Mouse (Mus musculus) hindbrain, embryonic 10.5 days (tissue): ENCODE measurements at regions not wholly inside any gene's neighbourhood (a gene's known extent, or its start where the extent isn't known, plus 50 kb on each side); places are given as distances from the start of the nearest gene placed in this dataset.

Experiments
- DNase-seq: peaks from one replicate; pipeline ENCODE4 v3.0.0-alpha.2; 2017; ENCODE audit warnings: low spot score
- H3K27ac ChIP-seq: fragments of 300-500 bp; sonication (generic); 2 replicates; pipeline ENCODE4 v1.5.1; 2016; ENCODE audit warnings: mild to moderate bottlenecking, moderate library complexity
- H3K27me3 ChIP-seq: fragments of 300-500 bp; sonication (generic); 2 replicates; pipeline ENCODE4 v1.6.1; 2016; ENCODE audit warnings: mild to moderate bottlenecking; ENCODE audit not compliant: poor library complexity, insufficient read depth, severe bottlenecking
- H3K36me3 ChIP-seq: fragments of 300-500 bp; sonication (generic); 2 replicates; pipeline ENCODE4 v1.6.1; 2016; ENCODE audit warnings: mild to moderate bottlenecking, moderate library complexity
- H3K4me1 ChIP-seq: fragments of 300-500 bp; sonication (generic); replicated peaks from 2 replicates; pipeline ENCODE4 v1.6.1; 2016; ENCODE audit warnings: mild to moderate bottlenecking
- H3K4me3 ChIP-seq: fragments of 300-500 bp; sonication (generic); 2 replicates; pipeline ENCODE4 v1.5.1; 2016; ENCODE audit warnings: mild to moderate bottlenecking, moderate library complexity
- H3K9me3 ChIP-seq: fragments of 300-500 bp; sonication (generic); 2 replicates; pipeline ENCODE4 v1.6.1; 2016; ENCODE audit warnings: mild to moderate bottlenecking, moderate library complexity
- WGBS: fragments of 180-500 bp; shearing (Covaris S2); methylation state at CpG from one replicate; pipeline ENCODE4 v1.1.7; 2016; 5-methylcytosine and 5-hydroxymethylcytosine counted together

DNA sequence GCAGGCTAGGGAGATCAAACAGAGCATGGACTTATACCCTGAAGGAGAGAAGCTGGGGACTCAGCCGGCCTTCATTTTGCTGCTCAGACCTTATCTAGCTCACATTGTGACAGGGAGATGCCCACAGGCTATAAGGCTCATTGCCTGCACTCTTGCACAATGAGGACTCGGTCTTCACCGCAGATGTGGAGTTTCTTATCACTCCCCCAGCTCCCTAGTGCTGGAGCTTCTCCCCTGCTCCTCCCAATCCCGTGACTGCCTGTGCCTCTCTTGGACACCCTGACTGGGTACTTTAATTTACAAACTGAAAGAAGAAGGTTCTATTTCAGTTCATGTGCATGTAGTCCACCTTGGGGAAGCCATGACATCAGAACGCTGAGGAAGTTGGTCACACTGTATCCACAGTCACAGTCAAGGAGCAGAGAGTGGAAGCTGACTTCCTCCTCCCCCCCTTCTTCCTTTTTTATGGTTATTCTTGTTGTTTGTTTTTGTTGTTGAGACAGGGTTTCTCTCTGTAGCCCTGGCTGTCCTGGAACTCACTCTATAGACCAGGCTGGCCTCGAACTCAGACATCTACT is 51.3 kb upstream of the Med14 start:
- no peaks in the 10 kb centered on the region for H3K9me3 ChIP-seq
- no peak for DNase-seq
- WGBS: 82% methylated on average over 6 of the region's 6 CpGs
- no peaks in the 10 kb centered on the region for H3K27me3 ChIP-seq
- H3K27ac ChIP-seq: no peak overlapping the region
- H3K4me3 ChIP-seq: no peak overlapping the region
- no peaks in the 10 kb centered on the region for H3K36me3 ChIP-seq
- no peaks in the 10 kb centered on the region for H3K4me1 ChIP-seq
